Mouse (Mus musculus): ENCODE measurements at regions not wholly inside any gene's neighbourhood (a gene's known extent, or its start where the extent isn't known, plus 50 kb on each side); places are given as distances from the start of the nearest gene placed in this dataset.
"Not testable (repeated sequence)": the region's sequence is repeated elsewhere in the genome, so short reads cannot be mapped to it uniquely, and the experiment has no call there.

GRCm38 (mm10) chr19:27694478-27694877 is 264.9 kb upstream of the Pum3 start:
- no peak for DNase-seq (ENCODE audit: low spot score)

DNA sequence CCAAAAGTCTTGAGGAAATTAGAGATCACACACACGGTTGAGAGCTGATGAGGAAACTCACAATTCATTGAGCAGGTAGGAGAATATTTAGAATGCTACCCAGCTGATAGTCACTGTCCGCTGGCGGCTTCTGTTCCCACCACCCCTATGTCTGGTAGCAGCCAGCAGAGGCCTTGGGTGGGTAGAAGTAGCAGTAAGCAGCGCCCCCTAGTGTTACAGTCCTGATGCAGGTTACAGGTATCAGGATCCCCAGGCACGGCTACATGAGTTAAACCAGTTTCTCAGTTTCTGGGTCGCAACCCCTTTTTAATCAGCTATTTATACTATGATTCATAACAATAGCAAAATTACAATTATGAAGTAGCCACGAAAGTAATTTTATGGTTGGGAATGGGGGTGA is 264.1 kb upstream of the Pum3 start:
- DNase-seq (ENCODE audit: low spot score), result no peak

DNA sequence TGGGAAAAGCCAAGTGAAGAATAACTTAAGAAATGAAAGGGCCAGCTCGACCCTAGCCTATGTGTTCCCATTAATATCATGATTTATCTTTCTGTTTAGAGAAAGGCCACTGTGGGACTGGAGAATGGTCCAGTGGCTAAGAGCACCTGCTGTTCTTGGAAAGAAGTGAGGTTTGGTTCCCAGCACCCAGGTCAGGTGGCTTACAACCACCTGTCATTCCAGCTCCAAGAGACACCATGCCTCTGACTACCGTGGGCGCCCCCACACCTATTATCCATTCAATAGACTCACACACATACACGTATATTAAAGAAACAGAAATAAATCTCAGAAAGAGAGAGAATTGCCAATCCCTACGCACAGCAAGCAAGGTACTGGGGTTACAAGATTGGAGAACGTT is 263.3 kb upstream of the Pum3 start:
- DNase-seq (ENCODE audit: low spot score), result no peak

DNA sequence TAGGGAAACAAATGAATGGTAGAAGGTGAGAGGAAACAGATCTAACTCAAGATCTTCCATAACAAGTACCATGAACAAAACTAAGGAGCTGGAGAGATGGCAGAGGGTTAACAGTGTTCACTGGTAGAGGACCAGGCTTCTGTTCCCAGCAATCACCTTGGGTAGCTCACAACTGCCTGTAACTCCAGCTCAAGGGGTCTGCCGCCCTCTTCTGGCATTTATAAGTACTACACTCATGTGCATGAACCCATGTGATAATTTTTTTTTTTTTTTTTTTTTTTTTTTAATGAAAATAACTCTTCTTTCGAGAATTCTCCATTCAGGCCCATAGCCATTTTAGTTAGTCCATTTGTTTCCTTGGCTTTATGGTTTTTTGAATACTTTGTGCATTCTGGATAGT is 253.8 kb upstream of the Pum3 start:
- DNase-seq (ENCODE audit: low spot score), result peak; percentile 9

DNA sequence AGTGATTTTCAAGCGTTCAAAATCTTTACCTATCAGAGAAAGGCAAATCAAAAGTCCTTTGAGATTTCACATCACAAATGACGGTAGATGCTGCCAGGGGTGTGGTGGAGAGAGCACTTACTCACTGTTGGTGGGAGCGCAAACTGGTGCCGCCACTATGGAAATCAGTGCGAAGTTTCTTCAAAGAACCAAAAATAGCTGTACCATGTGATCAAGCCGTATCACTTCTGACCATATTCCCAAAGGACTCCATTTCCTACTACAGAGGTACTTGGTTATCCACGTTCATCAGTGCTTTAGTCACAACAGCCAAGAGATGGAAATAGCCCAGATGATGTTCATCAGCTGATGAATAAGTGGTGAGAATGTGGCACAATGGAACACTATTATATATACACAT is 249.8 kb upstream of the Pum3 start:
- DNase-seq (ENCODE audit: low spot score), result no peak

DNA sequence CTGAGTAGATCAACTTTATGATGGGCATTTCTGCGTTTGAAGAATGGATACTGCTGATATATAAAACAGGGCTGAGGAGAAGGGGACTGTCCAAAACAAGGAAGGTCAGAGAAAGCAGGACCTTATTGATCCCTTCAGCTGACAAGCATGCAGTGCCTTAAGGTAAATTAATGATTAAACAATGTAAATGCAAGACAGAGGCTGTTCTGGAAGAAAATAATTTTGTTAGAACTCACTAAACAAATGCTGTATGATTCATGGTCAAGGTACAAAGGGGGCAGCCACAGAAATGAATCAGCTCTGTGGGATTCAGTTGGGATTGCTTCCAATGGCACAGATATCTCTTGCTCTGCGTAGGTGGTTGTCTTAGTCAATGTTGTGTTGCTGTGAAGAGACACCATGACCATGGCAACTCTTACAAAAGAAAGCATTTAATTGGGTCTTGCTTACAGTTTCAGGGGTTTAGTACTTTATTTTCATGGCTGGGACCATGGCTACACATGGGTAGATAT is 243.1 kb upstream of the Pum3 start:
- DNase-seq (ENCODE audit: low spot score), result no peak

DNA sequence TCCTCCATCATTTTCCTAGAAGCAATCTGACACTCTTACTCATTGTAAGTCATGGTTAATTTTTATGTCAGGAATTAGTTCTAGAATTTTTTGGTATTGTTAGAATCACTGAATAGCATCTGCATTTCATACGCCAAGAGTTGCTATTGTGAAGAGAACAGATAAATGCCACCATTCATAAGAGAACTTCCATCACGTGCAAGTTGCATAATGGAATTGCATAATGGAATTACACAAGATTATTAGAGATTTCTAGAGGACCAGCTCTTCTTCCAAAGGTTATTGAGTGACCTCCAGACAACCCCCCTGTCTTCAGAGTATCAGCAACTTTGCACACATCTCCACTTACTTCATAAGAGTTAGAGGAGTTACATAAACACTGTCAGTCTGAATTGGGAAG is 233.7 kb upstream of the Pum3 start:
- no peak for DNase-seq (ENCODE audit: low spot score)

DNA sequence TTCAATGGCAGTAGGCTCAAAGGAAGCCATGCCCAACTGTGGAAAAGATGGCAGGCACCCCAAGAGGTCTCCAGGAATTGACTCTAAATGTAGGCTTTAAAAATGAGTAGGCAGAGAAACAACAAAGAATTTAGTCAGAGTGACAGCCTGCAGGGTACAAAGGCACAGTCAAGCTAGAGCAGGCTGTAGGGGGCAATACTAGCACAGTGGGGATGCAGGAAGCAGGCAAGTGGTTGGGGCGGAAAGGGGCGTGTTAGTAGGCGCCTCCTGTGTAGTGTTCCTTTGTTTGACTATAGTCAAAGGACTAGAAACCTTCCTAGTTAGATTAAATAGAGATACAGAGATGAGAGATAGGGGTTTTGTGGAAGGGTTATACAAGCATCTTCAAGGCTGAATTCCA is 211.4 kb upstream of the Pum3 start:
- no peak for DNase-seq (ENCODE audit: low spot score)

DNA sequence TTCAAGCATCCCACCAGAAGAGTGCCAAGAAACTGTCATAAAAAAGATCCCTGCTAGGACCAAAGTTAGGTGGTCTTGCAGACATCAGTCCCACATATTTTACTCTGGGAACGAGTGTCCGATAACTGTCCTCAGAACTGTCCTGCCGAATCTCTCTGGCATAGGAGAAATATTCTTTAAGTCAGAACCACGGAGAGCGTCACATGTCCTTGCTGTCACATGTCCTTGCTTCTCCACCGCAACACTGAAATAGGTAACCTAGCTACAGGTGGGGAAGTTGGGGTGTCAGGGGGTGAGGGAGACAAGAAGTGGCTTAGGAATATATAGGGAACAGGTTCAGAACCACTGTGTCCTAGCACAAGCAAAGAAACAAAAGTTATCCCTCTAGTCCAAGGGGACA is 203.5 kb upstream of the Pum3 start:
- no peak for DNase-seq (ENCODE audit: low spot score)

DNA sequence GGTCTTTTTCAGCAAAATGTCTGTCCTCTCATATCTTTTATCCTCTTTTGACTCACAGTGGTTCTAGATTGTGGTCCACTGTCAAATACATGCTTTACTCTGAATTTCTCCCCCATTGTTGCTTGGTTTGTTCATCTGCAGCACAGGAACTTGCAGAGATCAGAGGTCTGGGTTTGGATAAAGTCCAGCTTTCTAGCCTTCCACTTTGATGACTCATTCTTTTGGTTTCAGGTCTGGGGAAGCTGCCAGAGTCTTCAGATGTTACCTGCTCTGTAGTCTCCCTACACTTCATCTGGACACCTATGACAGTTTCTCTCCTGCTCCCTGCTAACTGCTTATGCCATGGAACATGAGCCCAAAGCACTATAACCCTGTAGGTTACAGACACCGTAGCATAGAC is 198.0 kb upstream of the Pum3 start:
- DNase-seq (ENCODE audit: low spot score), result no peak

GRCm38 (mm10) chr19:27617522-27617921 is 187.9 kb upstream of the Pum3 start:
- DNase-seq (ENCODE audit: low spot score), result no peak

DNA sequence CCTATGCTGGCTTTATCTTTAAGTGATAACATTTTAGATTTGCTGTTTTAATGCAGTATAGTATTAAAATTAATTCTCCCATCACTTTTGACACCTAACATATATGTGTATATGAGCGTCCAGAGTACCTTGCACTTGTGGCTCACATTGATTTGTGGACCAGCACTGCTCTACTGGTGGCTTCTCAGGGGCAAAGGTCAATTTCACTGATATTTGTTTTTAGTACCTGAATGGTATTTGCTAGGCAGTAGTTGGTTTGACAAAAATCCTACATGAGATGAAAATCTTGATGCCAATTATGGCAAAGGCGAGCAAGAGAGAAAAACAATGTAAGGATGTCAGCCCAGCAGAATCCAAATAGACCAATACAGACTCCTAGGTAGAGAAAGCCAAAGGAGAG is 177.3 kb upstream of the Pum3 start:
- no peak for DNase-seq (ENCODE audit: low spot score)

DNA sequence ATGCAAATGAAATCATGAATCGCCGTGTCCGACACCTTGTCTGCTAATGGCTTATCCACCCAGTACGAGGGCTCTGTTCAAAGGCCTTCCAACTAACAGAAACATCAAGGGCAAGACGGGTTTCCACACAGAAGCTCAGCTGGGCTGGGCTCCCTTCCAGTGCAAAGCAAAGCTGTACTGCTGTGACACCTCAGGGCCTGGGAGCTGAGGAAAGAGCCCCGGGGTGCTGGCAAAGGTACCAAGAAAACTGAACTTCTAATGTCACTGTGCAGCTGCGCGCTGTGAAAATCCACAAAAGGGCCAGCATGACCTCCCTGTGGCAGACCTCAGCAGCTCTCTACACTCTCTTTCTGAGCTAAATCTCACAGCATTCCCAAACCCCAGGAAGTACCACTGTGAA is 173.7 kb upstream of the Pum3 start:
- no peak for DNase-seq (ENCODE audit: low spot score)

DNA sequence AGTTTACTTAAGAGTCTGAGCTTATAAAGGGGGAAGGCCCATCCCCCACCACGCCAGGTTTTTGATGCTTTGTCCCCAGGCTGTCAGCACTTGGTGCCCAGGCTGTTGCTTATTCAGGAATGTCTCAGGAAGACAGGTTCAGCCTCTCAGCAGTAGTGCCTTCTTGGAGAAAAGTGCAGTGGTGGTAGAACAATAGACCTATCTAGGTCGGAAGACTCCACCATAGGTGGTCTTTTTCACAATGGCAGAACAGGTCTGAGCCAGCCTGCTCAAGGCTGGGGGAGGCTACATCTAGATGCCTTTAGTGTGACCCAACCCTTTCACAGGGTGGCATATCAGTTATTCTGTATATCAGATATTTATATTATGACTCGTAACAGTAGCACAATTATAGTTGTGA is 171.9 kb upstream of the Pum3 start:
- DNase-seq (ENCODE audit: low spot score), result no peak

DNA sequence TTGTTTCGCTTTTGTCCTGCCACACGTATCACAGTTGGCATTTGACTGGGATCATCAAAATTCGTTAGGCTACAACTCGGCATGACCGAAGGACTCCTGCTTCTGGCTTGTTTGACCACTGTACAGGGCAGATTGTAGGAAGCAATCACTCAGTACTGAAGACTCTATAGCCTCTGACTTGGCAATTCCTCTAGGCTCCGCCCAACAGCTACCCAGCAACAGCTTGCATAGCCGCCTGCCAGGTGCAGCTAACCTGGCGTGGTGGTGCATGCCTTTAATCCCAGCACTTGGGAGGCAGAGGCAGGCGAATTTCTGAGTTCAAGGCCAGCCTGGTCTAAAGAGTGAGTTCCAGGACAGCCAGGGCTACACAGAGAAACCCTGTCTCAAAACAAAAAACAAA is 170.8 kb upstream of the Pum3 start:
- not testable (repeated sequence) for DNase-seq (ENCODE audit: low spot score)

GRCm38 (mm10) chr19:27599639-27600308 is 170.1 kb upstream of the Pum3 start:
- DNase-seq (ENCODE audit: low spot score), result no peak

DNA sequence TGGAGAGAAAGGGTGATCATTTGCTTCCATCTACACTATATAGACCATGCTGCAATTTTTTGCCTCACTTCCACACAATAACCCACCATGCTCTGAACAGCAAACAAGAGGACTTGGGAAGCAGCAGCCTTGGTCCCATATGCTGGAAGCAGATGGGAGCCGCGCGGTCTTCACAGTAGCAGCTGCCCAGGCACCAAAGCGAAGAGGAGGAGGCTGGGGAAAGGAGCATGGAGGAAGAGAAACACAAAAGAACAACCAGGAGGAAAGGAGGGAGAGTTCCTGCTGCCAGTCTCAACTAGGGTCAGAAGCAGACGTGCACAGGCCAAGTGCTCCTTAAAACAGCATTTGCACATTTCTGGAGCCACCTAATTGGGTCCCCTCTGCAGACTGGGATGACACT is 168.7 kb upstream of the Pum3 start:
- no peak for DNase-seq (ENCODE audit: low spot score)

- no peak for DNase-seq (ENCODE audit: low spot score)
These were observed 155.9 kb upstream of the Pum3 start for GRCm38 (mm10) chr19:27585566-27585965.

DNA sequence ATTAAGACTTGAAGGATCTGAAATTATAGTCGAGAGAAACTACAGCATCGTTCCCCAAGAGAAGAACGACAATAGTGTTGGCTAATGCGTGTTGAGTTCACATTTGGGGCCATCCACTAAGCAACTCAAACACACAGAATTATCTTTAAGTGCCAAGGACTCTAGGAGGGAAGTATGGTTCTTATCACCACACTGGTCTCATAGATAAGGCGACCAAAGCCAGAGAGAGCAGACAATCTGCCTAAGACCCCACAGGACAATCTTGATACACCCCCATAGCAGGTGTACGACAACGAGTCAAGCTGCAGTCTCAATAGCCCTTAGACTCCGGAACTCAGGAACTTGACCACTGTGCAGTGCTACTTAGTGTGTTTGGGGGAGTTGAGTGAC is 152.5 kb upstream of the Pum3 start:
- no peak for DNase-seq (ENCODE audit: low spot score)

DNA sequence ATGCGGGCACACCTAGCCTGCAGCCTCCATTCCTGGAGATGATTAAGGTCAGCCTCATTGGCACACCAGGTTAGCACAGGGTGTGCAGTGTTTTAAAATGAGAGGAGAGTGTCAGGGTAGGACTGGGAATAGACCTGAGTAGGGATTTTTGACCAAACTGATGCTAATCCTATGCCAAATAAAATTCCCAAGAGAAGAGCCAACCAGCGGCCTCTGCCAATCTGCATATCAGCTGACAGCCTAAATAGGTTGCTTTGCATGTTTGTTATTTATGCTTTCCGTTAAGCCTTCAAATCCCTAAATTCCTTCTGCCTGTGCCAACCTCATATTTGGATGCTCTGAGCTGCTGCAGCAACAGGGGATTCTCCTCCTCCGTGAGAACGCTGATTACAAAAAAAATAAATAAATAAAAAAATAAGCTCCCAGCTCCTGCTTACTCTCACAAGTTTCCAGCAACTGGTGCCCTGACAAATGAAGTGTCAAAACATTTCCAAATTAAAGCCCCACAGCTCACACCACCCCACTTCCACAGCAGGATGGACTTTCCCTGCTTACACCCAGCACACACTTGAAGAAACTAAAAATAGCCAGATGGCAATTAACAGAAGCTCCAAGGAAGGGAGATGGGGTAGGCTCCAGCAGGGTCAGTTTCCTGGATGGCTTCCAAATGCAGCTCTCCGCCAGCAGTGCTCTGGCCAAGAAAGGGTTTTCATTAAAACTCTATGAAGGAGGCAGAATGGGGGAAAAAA is 151.9 kb upstream of the Pum3 start:
- DNase-seq (ENCODE audit: low spot score), result no peak

DNA sequence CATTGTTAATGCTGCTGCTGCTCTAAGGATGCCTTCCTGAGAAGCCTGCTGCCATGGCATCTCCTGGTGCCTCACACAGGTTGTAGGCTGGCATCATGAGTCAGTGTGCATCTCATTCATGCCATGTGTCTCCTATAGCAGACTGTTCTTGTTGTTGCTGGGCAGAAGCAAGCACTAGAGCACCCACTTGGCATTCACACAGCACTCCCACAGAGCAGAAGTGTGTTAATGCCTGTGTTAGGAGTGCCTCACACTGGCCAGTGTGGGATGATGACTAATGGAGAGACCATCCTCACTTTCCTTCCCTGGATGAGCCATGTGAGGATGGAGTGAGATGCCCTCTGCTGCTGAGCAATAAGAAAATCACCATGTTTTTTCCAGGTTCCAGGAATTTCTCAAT is 146.9 kb upstream of the Pum3 start:
- no peak for DNase-seq (ENCODE audit: low spot score)

GRCm38 (mm10) chr19:27566929-27567328 is 137.3 kb upstream of the Pum3 start:
- DNase-seq (ENCODE audit: low spot score), result no peak

DNA sequence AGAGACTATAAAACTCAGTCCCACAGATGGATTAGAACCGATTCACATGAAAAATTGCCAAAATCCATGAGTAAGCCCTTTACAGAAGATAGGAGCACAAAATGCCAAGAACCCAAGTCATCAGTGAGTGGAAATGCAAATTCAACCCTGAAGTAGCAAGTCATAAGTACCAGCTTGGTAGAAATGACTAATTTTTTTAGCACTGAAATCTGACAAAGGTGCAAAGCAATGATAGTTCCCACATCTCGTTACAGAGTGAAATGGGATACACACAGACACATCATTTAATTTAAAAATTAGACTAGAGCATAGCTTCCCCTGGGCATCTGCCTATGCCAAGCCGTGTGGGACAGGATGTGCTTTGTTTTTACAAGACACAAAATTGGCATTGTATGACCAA is 136.4 kb upstream of the Pum3 start:
- DNase-seq (ENCODE audit: low spot score), result no peak

All from thymus, postnatal 0 days (tissue).